Mouse (Mus musculus) urinary bladder, adult 2 months (tissue): ENCODE measurements at regions not wholly inside any gene's neighbourhood (a gene's known extent, or its start where the extent isn't known, plus 50 kb on each side); places are given as distances from the start of the nearest gene placed in this dataset.

Experiments used
- DNase-seq: peaks from one replicate; pipeline ENCODE4 v3.0.0; 2022; ENCODE audit warnings: low spot score

DNA sequence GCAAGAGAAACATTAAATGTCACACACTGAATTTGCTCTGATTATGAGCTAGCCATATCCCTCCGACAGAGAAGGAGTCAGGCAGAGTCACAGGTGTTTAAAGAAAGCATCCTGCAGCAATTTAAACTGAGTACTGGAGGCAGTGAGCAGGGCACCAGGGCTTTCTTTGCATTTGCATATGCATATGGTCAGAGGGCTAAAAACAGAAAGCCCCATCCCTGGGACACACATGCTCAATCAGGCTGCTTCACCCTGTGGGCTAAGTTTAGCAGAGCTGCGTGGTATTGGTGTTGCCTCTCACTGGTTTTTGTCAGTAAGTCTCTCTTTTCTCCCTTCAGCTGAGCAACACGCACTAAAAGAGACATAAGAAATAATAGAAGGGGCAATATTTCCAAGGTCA lies 289.9 kb upstream of the Rps6ka3 start:
- no peak for DNase-seq

DNA sequence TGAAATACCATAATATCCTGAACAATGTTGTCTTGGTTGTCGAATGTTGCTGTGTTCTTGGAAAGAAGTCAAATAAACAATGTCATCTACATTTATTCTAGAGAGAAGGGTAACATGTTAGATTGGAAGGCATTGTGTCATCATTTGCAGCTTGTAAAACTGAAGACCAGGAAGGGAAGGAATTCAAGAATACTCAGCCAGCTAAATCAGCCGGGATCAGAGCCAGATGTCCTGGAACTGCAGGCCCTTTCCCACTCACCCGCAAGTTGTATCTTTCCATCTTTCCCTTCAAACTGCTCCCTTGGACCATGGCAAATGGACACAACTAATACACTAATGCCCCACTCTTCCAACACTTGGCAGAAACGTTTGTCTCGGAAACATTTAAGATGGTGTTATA lies 288.7 kb upstream of the Rps6ka3 start:
- DNase-seq: no peak

DNA sequence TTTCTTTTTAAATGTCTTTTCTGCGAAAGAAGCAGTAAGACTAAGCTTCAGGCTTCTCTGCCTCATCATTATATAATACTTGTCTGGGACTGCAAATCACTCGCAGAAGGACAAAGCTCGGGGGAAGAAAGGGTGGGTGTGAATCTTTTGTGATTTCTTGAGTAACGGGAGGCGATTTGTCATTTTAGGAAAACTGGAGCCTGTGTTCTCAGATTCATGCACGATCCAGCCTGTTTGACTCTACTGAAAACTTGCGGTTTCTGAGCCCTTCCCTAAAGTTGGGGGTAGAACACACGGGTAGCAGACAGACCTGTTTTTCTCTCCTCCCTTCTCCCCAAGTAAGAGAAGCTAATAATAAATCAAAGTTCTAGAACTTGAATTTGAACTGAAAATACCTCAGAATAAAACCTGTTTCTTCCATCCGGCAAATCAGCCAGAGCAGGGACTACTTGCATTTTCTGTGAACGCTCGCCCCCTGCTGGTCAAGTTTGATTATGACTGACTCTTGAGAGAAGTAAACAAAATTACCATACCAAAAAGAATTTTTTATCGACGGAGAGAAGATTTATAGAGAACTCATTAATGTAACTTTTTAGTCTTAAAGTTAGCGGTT lies 288.2 kb upstream of the Rps6ka3 start:
- DNase-seq: peak; percentile 27

DNA sequence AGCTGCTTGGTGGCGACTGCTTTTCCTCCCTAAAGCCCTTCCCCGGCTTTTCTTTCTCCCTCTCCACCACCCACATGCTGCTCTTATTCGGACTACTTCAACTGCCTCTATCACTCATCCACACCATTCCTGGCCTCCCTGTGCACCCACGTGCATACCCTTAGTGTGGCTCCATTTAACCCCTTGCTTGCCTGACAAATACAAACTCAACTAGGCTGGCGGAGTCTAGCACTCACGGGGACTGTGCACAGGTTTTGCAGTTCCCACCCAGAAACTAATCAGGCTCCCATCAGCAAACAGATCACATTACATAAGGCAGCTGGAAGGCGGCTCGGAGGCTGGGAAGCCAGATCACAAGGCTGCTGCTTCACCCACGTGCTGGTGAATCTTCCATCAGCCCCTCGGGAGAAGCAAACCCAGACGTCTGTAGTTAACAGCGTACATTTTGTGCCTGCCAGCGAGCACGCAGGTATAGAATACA lies 287.0 kb upstream of the Rps6ka3 start:
- no peak for DNase-seq

DNA sequence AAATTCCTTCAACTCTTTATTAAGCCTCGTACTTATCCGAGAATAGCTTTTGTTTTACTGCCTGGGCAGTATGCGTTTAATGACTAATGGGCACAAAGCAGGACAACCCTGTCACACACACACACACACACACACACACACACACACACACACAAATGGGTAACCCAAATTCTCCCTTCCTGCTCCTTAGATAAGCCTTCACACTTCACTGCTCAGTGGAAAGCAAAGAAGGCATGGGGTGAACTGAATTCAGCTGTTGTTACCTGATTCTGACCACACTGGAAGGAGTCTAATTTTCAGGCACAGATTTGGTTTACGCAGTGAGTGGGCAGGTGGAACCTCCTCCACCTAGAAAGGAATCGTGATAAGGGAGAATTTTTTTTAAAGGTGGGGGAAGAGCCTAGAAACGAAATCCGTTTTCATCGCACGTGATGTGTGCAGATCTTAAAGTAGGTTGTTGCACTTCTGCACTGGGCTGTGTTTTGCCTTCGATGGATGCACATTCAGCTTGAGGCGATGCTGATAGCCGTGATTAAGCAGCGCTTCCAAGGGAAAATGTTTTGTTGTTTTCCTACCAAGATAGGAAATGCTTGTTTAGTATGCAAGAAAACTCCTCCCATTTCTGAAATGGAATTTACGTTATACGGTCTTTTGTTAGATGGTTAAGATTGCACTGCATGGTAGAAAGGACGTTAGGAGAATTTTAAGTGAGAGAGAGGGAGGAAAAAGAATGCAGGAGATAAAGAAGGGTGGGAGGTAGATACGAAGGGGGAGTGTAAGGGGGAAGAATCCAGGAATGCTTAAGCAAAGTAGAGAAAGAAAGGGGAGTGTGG lies 286.2 kb upstream of the Rps6ka3 start:
- no peak for DNase-seq

DNA sequence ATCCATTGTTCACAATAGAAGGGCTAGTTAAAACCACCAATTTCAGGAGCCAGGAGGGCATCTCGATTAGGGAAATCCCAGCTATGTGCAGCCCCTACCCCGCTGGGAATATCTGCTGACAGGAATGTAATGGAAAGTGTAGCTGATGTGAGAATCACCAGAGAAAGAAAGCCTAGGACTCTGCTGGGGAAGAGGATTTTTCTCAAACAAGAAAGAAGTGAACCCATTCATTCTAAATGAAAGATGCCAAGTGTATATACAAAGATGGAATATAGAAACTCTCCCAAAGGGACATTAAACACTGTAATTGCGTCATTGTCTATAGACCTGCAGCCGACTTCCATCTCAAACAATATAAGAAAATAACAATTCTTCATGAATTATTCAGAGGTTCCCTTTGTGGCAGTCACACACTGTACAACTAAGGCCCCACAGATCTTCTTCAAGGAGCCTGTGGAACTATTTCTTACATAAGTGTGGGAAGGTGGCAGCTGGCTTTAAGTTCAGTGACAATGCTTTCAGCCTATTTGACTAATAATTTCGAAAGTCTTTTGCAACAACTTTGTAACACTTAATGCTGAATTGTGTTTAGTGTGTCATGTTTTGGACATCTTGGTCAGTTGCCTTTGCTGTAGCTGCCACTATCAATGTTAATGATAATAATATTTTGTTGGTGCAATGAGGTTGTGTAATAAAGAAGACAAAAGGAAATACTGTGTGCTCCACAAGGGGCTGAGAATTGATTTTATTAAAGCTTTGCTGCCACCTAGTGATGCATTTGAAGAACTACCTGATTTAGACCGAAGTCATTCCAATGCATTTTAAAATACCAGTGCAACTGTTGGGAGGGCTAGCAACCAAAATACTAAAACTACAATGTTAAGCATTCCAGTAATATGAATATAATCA lies 285.4 kb upstream of the Rps6ka3 start:
- DNase-seq: no peak

DNA sequence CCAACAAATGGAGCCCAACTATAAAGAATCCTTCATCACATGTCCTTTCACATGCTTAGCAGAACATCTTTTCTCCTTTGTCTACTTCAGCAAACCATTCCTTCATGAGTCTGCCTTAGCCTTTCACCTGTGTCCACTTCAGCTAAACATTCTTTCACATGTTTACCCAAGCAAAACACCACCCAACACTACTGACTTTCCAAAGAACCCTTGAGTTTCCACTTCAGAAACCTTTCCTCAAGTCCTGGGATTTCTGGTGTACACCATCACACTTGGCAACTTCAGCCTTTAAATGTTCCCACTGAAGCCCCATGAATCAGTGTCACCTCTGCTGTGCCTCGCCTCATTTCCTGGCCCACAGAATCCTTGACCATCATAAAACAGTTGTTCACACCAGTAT lies 278.2 kb upstream of the Rps6ka3 start:
- DNase-seq: no peak

DNA sequence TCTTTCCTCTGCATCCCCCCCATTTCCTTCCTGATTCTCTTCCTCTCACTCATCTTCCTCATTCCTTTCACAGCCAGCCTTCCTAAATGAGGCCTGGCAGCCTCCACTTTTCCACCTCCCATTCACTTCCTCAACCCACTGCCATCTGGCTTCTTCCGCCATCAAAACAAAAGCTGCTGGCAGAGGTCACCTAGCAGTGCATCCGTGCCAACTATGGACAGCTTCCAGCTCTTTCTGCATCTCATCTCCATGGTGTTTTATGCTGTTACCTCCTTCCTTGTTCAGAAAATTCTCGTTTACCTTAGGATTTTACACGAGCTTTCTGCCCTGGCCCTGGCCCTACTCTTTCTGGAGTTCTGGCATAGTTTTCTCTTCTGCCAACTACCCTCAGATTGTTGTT lies 262.9 kb upstream of the Rps6ka3 start:
- DNase-seq: no peak

DNA sequence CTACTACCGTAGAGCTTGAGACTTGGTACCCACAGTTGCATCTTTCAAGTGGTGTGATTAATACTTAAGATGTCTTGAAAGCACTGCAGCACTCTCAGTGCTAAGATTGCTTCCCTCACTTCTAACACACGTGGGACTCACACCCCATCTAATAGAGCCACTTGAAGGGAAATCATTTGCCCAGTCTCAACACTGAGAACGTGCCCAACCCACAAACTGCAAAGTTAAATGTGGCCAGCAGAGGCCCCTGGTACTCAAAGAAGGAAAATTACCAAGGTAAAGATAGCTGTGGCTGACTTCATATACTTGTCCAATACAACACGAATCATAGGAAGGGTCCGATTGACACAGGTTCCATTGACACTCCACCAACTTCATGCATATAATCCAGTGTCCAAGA lies 238.4 kb upstream of the Rps6ka3 start:
- no peak for DNase-seq

DNA sequence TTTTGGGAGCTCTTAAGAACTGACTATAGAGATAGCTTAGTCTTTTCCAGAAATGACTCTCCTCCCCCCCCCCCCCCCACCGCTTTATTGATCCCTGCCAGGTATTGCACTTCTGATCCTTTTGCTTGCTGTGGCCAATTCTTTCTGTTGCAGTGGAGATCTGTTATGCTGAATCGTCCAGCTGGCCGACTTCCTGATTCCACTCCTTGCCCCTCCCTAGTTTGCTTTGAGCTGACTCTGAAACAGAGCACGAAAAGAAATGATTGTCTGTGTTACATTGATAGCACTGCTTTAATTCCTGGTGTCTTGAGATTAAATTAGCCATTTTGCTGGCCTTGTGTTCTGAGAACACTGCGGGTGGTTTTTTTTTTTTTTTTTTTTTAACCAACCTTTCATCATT lies 233.5 kb upstream of the Rps6ka3 start:
- DNase-seq: no peak

DNA sequence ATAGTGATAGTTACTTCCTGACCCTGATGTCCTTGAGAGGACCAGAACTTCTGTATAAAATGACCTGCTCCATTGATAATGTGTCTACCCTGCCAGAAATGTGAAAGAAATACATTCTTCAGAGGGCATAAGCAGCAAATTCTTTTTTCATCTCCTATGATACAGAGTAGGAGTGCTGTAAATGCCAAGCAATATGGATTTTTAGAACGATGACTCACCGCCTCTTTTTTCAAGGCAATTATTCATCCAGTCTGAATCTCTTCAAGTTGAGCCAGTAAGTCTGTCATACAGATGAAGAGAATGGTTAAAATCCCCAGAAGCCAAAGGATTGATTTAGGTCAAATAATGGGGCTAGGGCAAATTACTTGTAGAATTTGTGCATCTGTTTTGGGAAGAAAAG lies 225.4 kb upstream of the Rps6ka3 start:
- no peak for DNase-seq

DNA sequence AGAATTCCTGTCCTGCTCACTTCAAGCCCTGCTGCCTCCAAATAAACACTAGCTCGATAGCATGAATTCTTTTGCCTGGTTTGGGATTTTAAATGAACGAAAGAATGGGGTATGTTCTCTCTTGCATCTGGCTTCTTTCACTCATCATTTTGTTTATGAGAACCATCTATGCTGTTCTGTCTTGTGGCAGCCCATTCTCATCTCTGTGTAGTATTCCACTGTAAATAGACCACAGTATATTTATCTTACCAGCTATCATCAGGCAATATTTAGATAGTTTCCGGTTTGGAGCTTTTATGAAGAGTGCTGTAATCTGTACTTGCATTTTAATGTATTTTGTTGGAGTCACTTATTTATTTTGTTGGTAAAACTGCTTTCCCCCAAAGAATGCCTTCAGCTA lies 222.4 kb upstream of the Rps6ka3 start:
- DNase-seq: no peak

DNA sequence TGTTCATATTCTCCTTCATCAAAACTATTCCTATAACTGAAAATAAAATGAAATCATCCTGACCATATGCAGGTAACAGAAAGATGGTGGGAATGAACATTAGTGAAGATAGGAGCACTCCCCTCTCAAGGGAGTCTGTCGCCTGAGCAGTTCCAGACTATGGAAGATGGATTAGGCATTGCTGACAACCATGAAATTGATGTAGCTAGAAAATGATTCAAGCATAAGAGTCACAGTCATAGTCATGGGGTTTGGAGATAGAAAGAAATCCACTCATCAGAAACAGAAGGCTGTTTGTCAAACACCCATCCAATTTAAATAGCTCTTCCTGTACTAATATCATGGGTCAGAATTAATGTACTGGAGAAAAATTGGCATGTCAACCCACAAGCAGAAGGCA lies 191.2 kb upstream of the Rps6ka3 start:
- no peak for DNase-seq

DNA sequence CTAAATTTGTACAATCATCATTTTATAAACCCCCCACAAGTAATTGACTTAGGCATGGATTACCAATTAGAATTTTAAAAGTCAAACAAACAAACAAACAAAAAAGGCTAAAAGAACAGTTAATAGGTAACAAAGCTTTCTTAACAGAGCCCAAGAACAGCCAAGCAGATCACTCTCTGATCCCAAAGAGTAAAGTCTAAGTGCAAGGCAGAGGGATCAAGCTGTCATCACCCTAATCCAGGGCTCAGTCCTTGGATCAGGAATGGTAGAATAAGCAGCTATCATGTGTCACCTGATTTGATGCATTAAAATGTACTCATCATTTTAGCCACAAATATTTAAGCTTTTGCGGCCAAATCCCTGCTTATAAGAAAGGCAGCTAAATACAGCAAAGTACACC lies 183.8 kb upstream of the Rps6ka3 start:
- DNase-seq: no peak

DNA sequence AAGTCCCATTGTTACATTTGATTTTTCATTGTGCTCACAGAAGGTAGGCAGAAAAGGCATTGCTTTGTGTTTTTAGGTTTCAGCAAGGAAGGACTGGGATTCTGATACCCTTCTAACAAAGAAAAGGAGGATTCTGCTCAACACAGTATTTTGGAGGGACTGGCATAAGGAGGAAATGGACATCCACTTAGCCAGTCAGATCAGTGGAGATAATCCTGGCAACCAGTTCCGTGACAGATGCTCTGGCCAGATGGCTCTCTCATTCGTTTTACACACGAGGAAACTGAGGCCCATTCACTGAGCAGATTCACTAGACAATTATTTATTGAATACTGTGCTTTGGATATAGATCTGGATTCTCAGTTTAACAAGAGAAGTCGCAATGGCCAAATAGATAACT lies 178.2 kb upstream of the Rps6ka3 start:
- DNase-seq: no peak

DNA sequence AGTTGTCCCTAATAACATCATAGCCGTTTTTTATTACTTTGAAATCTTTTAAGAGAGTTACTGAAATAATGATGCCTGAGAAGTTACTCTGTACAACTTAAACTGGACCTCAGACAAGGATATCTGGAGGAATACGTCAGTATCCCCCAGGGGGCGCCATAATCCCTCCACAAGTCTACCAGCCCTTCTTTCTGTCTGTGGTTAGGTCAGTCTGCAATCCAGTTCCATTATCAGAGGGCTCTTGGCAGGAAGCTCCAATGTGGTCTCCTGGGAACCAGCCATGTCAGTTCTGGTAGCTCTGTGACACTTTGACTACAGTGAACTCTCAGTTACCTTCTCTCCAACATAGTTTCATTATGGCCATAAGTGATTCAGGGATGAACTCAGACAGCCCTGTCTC lies 166.7 kb upstream of the Rps6ka3 start:
- DNase-seq: peak; percentile 39

DNA sequence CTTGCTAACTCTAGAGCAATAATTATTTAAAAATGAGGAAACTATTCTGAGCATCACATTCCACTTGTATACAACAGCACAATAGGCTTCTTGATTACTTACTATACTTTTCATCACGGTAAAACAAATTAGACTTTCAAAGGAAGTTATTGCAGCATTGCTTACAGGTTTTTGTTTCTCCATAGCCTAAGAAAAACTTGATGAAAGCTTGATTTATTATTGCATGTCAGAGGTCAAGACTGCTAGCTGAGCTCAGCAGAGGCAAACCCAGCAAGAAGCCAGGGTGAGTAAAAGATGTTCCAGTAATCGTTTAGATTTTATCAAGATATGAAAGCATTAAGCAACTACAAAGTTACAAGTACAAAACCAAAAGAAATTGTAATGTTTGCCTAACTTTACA lies 162.2 kb upstream of the Rps6ka3 start:
- DNase-seq: no peak

DNA sequence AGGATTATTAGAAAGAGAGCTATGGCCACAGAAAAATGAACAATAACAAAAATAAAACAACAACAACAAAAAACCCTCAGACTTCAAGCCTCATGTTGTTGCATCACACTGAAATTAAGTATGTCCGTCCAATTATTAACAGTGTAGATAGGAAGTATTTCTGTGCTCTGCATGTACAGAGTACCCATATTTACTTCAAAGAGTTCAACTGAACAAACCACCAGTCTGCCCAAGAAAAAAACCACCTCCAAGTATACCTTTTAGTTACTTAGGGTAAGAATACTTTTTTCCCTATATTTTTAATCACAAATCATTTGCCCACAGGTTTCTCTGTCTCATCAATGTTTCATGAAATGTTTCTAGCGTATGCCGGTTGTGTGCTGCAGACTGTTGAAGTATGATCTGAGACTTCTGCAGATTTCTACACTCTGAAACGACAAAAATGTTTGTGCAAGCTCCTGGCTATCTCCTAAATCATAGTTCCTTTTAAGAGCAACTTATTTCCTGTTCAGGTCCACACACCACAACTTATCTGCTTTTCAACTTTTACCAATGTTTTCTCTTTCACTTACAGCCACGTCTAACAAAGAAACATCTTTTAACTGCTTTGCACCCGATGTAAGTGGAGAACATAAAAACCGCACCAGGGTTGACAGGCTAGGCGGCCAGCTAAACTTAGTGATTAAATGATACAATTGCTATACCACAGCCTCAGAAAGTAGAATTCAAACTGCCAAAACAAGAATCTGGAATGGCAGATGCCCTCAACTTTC lies 154.2 kb upstream of the Rps6ka3 start:
- no peak for DNase-seq

DNA sequence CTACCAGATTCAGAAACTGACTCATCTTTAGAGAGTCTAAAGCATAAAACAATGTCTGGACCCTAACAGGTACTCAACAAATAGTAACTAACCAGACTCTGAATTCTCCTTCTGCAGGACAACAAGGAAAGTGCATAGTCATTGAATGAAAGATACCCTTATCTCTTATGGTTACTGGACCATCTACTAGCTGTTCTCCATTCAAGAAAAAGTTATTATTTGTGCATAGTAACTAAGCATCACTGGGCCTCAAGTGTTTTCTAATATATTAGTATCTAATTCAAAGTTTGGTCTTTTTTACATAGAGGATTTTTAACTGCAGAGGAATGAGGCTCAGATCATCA lies 153.7 kb upstream of the Rps6ka3 start:
- no peak for DNase-seq

DNA sequence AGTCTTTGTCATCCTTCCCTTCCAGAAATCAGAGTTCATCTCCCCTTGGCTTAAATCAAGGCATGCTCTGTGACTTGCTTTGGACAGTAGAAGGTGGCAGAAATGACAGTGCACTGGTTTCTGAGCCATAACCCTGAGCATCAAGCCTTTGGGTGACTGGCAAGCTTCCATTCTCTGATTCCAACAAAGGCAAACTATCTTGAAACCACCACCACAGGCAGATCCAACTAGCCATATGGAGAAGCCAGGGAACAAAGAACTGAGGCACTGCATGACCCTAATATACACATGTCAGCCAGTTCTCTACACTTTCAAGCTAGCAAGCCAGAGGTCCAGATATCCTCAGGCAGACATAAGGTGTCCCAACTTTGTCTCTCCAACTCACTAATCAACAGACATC lies 151.2 kb upstream of the Rps6ka3 start:
- no peak for DNase-seq

DNA sequence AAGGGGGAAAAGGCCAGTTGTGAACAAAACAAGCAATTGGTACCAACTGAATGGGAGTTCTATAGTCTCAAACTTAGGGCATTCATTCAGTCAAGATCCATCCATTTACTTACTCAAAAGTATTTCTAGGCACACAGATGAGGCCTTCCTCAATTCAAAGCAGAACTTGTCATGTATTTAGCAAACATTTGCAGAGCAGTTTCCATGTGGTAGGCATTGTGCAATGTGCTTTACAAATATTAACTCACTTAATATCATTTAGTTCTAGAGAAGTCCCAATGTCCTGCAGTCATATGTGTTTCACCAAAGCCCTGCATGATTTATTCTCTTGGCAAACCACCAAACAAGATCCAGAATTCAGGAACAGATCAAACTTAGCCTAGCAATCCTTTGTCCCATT lies 148.8 kb upstream of the Rps6ka3 start:
- DNase-seq: no peak

DNA sequence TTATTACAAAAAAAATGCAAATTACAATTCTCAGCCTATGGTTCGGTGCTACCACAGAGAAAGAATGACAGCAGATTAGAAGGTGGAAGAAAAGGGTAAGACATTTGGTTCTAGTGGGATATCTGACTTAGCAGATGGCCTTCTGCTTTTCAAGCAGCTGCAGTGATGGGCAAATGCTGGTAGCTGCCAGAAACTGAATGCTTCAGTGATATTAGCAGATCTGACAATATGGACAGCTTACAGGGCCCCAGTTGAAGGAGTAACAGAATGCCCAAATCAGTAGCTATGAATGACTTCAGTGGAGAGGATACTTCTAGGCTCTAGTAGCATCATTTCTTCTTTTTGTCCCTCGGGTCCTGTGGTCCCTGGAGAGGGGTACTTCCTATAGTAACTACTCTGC lies 143.9 kb upstream of the Rps6ka3 start:
- no peak for DNase-seq
